Mouse (Mus musculus) erythroblast, embryonic 14.5 days (primary cell): ENCODE measurements around the gene Slc25a28.

Experiments used
- GATA1 ChIP-seq: IDR thresholded peaks from 2 replicates; pipeline ENCODE4 v1.6.1; 2012; ENCODE audit warnings: low read length, inconsistent platforms, mixed read lengths
- TAL1 ChIP-seq: IDR thresholded peaks from 3 replicates; pipeline ENCODE4 v1.6.1; 2012; ENCODE audit warnings: low read length, inconsistent platforms, mixed read lengths

DNA sequence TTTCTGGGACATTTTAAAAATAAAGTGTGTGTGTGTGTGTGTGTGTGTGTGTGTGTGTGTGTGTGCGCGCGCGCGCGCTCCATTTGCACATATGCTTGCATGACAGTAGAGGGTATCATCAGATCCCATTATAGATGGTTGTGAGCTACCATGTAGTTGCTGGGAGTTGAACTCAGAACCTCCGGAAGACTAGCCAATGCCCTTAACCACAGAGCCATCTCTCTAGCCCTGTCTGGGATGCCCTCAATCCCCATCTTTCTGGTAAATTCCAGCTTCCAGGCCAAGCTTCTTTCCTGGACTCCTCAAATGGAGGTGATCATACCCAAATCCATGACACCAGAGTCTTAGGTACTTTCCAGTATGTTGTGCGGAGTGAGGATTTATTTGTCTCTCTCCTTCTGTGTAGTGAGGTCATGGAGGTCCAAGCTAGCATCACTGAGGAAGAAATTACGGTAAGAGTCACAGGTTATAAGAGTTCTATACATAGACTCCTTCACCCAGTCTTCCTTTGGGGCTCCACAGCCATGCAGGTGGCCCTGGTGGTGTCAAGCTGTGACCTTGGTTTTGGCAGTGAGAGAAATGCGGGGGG is 56.8 kb downstream of the Slc25a28 start:
- no peak for TF ChIP-seq GATA1
- no peak for TF ChIP-seq TAL1
